Mouse (Mus musculus): ENCODE data around the gene Ilvbl.
"Not testable (repeated sequence)": the region's sequence is repeated elsewhere in the genome, so short reads cannot be mapped to it uniquely, and the experiment has no call there.

Ilvbl gene

GRCm38 (mm10) chr10:78591406-78592328 lies 17.5 kb downstream of the Ilvbl start, which contains the start of gene Syde1:
Gene Syde1, minus strand, starts transcription at chr10:78591964.
- peak; percentile 64 to 83 for DNase-seq

DNA sequence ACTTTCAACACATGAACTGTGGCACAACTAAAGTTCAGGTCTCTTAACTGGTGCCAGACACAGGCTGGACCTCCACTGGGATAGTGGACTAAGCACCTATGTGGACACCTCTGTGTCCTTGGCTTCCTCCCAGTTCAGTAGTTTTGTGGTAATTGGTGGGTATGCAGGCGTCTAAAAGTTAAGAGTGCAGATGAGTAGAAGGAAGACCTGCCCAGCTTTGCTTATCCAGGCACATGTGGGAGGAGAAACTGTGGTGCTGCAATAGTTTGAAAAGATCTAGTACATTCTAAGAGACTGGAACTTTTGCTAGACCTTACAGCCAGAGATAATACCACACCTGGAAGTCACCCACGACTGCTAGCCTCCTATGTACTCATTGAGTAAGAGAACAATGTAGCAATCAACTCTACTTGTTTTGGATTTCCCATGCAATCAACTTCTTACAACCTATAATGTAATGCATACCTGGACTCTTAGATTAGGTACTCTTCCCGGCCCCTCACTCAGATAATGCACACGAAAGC lies 18.8 kb downstream of the Ilvbl start:
- DNase-seq = no peak

- DNase-seq = peak; percentile 69 to 70
Measured at GRCm38 (mm10) chr10:78593736-78594135, 19.6 kb downstream of the Ilvbl start.

DNA sequence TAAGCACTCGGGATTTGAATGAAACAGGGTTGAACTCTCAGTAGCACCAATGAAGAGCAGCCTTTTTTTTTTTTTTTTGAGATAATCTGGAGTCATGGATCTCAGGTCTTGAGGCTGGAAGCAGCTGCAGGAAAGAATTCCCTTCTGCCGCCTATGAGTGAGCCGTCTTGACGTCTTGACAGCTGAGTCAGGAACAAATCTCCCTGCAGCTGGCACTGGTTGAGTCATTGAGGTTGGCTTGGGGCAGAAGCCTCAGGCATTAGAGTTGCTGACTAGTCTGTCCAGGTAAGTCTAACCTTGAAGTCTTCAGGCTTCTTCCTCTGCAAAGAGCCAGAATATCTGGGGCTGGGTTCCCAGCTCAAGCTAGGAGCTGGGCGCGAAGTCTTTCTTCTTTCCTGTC lies 20.0 kb downstream of the Ilvbl start:
- peak; percentile 23 to 64 for DNase-seq

DNA sequence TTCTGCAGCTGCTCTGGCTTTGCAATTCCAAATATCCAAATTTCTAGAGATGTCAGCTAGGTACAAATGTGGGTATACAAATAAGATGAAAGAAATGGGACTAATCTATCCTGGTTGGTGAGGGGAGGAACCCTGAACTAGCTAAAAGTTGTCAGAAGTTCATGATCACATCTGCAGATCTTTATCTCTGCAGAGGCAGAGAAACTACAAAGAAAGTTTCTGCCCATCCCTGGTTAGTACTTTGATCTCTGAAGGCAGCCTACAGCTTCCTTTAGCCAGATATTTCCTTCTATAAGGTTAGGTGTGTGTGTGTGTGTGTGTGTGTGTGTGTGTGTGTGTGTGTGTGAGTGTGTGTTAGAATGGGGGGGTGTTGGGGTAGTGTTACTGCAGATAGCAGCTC lies 20.4 kb downstream of the Ilvbl start:
- DNase-seq = no peak

DNA sequence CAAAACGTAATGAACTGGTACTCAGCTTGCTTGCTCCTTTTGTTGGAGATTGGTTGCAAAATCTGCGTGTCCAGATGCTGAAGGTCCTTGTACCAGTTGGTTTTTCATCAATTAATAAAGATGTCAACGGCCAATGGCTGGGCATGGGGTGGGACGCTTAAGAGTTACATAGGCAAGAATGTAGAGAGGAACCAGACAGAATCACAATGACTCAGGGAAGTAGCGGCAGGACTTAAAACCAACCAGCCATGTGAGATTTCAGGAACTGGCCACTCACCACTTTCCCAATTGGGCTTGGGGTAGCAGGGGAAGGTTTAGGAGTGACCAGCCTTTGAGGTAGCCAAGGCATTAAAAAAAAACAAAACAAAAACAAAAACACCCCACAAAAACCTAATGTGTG lies 25.7 kb downstream of the Ilvbl start:
- DNase-seq = no peak

- DNase-seq = peak; percentile 46 to 65
Measured at GRCm38 (mm10) chr10:78605080-78605479, 30.9 kb downstream of the Ilvbl start.

GRCm38 (mm10) chr10:78607602-78608001 lies 33.5 kb downstream of the Ilvbl start:
- DNase-seq = no peak

- no peak for DNase-seq
Measured at GRCm38 (mm10) chr10:78617974-78618373, 43.8 kb downstream of the Ilvbl start, which contains the start of gene Olfr1357. Gene Olfr1357, minus strand, starts transcription at chr10:78618074.

GRCm38 (mm10) chr10:78623143-78623542 lies 49.0 kb downstream of the Ilvbl start:
- not testable (repeated sequence) for DNase-seq

DNA sequence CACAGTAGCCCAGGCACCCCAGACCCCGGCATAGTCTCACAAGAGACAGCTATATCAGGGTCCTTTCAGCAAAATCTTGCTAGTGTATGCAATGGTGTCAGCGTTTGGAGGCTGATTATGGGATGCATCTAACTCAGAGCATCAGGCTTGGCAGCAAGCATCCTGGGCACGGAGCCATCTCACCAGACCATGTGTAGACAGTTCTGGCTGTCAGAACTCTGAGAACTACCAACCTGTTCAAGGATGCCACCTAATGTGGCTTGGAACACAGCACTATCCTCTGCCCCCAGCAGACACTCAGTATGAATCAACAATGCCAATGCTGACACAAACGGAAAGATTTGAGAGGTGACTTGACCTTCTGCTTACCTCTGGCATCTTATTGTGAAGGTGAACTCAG lies 56.0 kb downstream of the Ilvbl start:
- no peak for DNase-seq

- DNase-seq = peak; percentile 13 to 36
Measured at GRCm38 (mm10) chr10:78632311-78632710, 58.2 kb downstream of the Ilvbl start.
